ENCODE assay signal across 21 mouse cellular contexts in the genomic region with DNA sequence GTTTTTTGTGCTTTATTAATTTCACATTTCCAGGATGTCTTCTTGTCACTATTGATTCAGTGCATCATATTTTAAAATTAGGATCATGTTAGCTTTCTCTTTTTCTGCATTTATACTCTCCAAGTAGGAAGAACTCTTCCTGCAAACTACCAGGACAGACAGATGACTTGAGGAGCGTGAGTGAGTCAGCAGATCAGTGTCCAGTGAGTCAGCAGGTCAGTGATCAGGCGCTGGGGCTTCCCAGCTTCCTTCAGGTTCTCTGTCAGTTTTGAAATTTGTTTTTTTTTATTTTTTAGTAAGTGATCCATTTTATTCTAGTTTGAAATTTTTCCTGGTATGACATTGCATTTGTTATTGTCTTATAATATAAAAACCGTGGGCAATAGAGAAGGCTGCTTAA.
DNase-seq lines count a peak whose midpoint lies in the region; ATAC-seq and TF ChIP-seq lines count a peak whose summit lies in the region.
"Had no signal": no experiment of that assay in that cellular context is flagged by ENCODE, and none has a peak within 500 bp of the region (broad histone marks: within the 10 kb centered on the region; RNA-seq: fewer than 3 reads in every experiment).

No protein-coding gene starts in this region.

- 77% methylated on average over 3 of the region's 3 CpGs for WGBS in heart, embryonic 12.5 days
- WGBS in heart, embryonic 11.5 days (ENCODE audit: insufficient replicate concordance): 76% methylated on average over 3 of the region's 3 CpGs

- no peak for TF ChIP-seq CTCF in Patski (IDR thresholded peaks at IDR 0.05)

- peak; percentile 14 for DNase-seq in 416B (ENCODE audit: low read depth)
- DNase-seq in Patski (ENCODE audit: low read depth, low spot score): peak; percentile 6
- DNase-seq in adrenal gland, postnatal 36 days: peak; percentile 41 to 55
- no peak for DNase-seq in left cerebral cortex, postnatal 25 days (ENCODE audit: low spot score in 2 of 2)
- DNase-seq in cerebellum, adult 11 months: no peak
- no peak for DNase-seq in urinary bladder, adult 18-20 months (ENCODE audit: low spot score in 2 of 2)
- DNase-seq: cerebellum, adult 9-11 months; heart, postnatal 14 days; kidney, adult 11 months; kidney, postnatal 36 days; lung, adult 18-20 months; lung, postnatal 14 days; thymus, adult 2 months; thymus, postnatal 4 days had no signal

- H3K9ac ChIP-seq in heart, embryonic 12.5 days: no peak overlapping the region
- H3K9ac ChIP-seq in heart, embryonic 11.5 days (ENCODE audit: low read depth, low read length): no peak overlapping the region
- H3K9ac ChIP-seq: embryonic facial prominence, embryonic 15.5 days; kidney, embryonic 15.5 days; limb, embryonic 15.5 days; midbrain, embryonic 12.5 days had no signal

- intact Hi-C loops in left cerebral cortex, postnatal 25 days (cut with DNase I): no loop called here

- in situ Hi-C loops in Patski (cut with MboI; ENCODE audit: low pct_unique_long_range_greater_than_20kb): no loop called here

- no peaks in the 10 kb centered on the region for H3K27me3 ChIP-seq in heart, embryonic 12.5 days (replicated peaks)
- H3K27me3 ChIP-seq in heart, embryonic 11.5 days (ENCODE audit: control insufficient read depth, insufficient read depth, low read length): no peaks in the 10 kb centered on the region
- H3K27me3 ChIP-seq in Patski: no peaks in the 10 kb centered on the region
- H3K27me3 ChIP-seq: embryonic facial prominence, embryonic 15.5 days; kidney, embryonic 15.5 days; limb, embryonic 15.5 days; midbrain, embryonic 12.5 days had no signal

- no peaks in the 10 kb centered on the region for H3K36me3 ChIP-seq in heart, embryonic 12.5 days
- no peaks in the 10 kb centered on the region for H3K36me3 ChIP-seq in heart, embryonic 11.5 days (ENCODE audit: control insufficient read depth, insufficient read depth, low read length)
- H3K36me3 ChIP-seq: embryonic facial prominence, embryonic 15.5 days; kidney, embryonic 15.5 days; limb, embryonic 15.5 days; midbrain, embryonic 12.5 days had no signal

- no peak overlapping the region for H3K4me3 ChIP-seq in heart, embryonic 12.5 days
- no peak overlapping the region for H3K4me3 ChIP-seq in heart, embryonic 11.5 days (ENCODE audit: low read depth, low read length)
- H3K4me3 ChIP-seq: embryonic facial prominence, embryonic 15.5 days; kidney, embryonic 15.5 days; limb, embryonic 15.5 days; midbrain, embryonic 12.5 days had no signal

- POLR2A ChIA-PET in Patski (lab: Charles Lee): no interaction called here

- H3K27ac ChIP-seq in heart, embryonic 12.5 days (ENCODE audit: poor library complexity, severe bottlenecking): no peak overlapping the region
- H3K27ac ChIP-seq in heart, embryonic 11.5 days (ENCODE audit: low read depth, low read length): no peak overlapping the region
- H3K27ac ChIP-seq: embryonic facial prominence, embryonic 15.5 days; kidney, embryonic 15.5 days; limb, embryonic 15.5 days; midbrain, embryonic 12.5 days; stomach, postnatal 0 days had no signal

- CTCF ChIA-PET in Patski (lab: Charles Lee): no interaction called here

- H3K9me3 ChIP-seq in heart, embryonic 12.5 days (replicated peaks): no peaks in the 10 kb centered on the region
- no peaks in the 10 kb centered on the region for H3K9me3 ChIP-seq in heart, embryonic 11.5 days (replicated peaks; ENCODE audit: control insufficient read depth, low read length)
- H3K9me3 ChIP-seq: embryonic facial prominence, embryonic 15.5 days; kidney, embryonic 15.5 days; limb, embryonic 15.5 days; midbrain, embryonic 12.5 days had no signal

- peak; percentile 84 for ATAC-seq in heart, embryonic 12.5 days (ENCODE audit: insufficient number of reproducible peaks, low FRiP score)
- ATAC-seq in heart, embryonic 11.5 days (replicated peaks; ENCODE audit: insufficient number of reproducible peaks, low FRiP score, low TSS enrichment): no peak
- ATAC-seq in Patski: peak; percentile 60

- H3K4me2 ChIP-seq in heart, embryonic 12.5 days: no peak overlapping the region
- H3K4me2 ChIP-seq in heart, embryonic 11.5 days: no peak overlapping the region
- H3K4me2 ChIP-seq: embryonic facial prominence, embryonic 15.5 days; kidney, embryonic 15.5 days; limb, embryonic 15.5 days; midbrain, embryonic 12.5 days had no signal

- H3K4me1 ChIP-seq in heart, embryonic 12.5 days (replicated peaks): peaks cover 6% of the 10 kb centered on the region; the same call in 1 of the 2 replicates
- H3K4me1 ChIP-seq in heart, embryonic 11.5 days (ENCODE audit: control insufficient read depth, insufficient read depth, low read length): no peaks in the 10 kb centered on the region
- H3K4me1 ChIP-seq: embryonic facial prominence, embryonic 15.5 days; kidney, embryonic 15.5 days; limb, embryonic 15.5 days; midbrain, embryonic 12.5 days had no signal

Comparison
In these comparisons a context has a peak if more than half of its experiments do, and no peak if none do; other contexts are left out.
1. DNase-seq: peak in 416B (single experiment), Patski (single experiment) and adrenal gland, postnatal 36 days (2 of 2); none in left cerebral cortex, postnatal 25 days (0 of 2), cerebellum, adult 11 months (single experiment) and urinary bladder, adult 18-20 months (0 of 2).